Mouse (Mus musculus) heart, adult 2 months (tissue): Measurements from ENCODE around the gene Reep3.

Source experiments
- CTCF ChIP-seq: fragments of 200-600 bp; IDR thresholded peaks from 2 replicates; pipeline ENCODE4 v1.8.1; 2022; ENCODE audit warnings: antibody characterized with exemption, mild to moderate bottlenecking, moderate library complexity
- POLR2A ChIP-seq: fragments of 200-500 bp; IDR thresholded peaks from 2 replicates; pipeline ENCODE4 v1.6.1; 2011; ENCODE audit warnings: mild to moderate bottlenecking, low read depth, low read length, control low read depth; ENCODE audit not compliant: insufficient read depth

- TF ChIP-seq POLR2A = no peak
- TF ChIP-seq CTCF = no peak
Measured at GRCm38 (mm10) chr10:67057696-67058095, 39.0 kb downstream of the Reep3 start.
